Mouse (Mus musculus) brain, embryonic 14.5 days (tissue): ENCODE measurements around the gene Dbnl.

Experiments
- CTCF ChIP-seq: fragments of 200-500 bp; IDR thresholded peaks from 2 replicates; pipeline ENCODE4 v1.5.1; 2012; ENCODE audit warnings: inconsistent platforms, mild to moderate bottlenecking, moderate library complexity, borderline replicate concordance; ENCODE audit not compliant: insufficient read depth, insufficient read length; ENCODE audit errors: extremely low read depth
- POLR2A ChIP-seq: fragments of 200-500 bp; IDR thresholded peaks from 2 replicates; pipeline ENCODE4 v1.6.1; 2012; ENCODE audit warnings: mild to moderate bottlenecking, inconsistent platforms, borderline replicate concordance; ENCODE audit not compliant: poor library complexity, insufficient read depth, insufficient read length, severe bottlenecking; ENCODE audit errors: extremely low read depth

- no peak for TF ChIP-seq CTCF
- TF ChIP-seq POLR2A, result no peak
Measured at GRCm38 (mm10) chr11:5740599-5740964, 47.7 kb upstream of the Dbnl start.
